Comparison of ENCODE assay signal across 21 mouse cellular contexts in the genomic region with DNA sequence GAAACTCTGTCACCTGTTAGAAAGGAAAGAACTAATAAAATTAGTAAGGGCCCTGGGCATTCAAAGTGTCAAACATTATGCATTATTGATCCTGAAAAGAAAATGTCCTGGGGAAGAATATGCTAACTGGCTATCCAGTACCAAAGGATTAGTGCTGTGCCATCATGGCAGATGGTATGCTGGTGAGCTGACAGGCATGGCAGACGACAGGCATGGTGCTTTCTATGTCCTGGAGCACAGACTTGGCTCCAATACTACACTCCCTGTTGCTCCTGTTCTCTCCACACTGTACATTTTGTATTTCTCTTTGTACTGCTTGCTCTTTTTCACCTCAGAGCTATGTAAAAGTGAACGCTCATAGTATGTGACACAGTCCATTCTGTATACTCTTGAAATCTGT.
"Had no signal": no experiment of that assay in that cellular context is flagged by ENCODE, and none has a peak within 500 bp of the region (broad histone marks: within the 10 kb centered on the region; RNA-seq: fewer than 3 reads in every experiment).

No protein-coding gene starts in this region.

- H3K36me3 ChIP-seq: limb, embryonic 12.5 days; limb, embryonic 15.5 days; midbrain, embryonic 12.5 days had no signal

- H3K4me3 ChIP-seq: layer of hippocampus, adult 2 months; limb, embryonic 12.5 days; limb, embryonic 15.5 days; midbrain, embryonic 12.5 days had no signal

- DNase-seq: kidney, postnatal 25 days; layer of hippocampus, adult 9-11 months; liver, postnatal 0 days; lung, embryonic 14.5 days; right cerebral cortex, adult 18-20 months; right cerebral cortex, postnatal 14 days; right cerebral cortex, postnatal 4 days; thymus, adult 2 months; thymus, postnatal 14 days; thymus, postnatal 4 days had no signal

- H3K27ac ChIP-seq: kidney, postnatal 0 days; layer of hippocampus, adult 2 months; limb, embryonic 12.5 days; limb, embryonic 15.5 days; liver, embryonic 14.5 days; macrophage; midbrain, embryonic 12.5 days; stomach, postnatal 0 days had no signal

- ATAC-seq: liver, postnatal 0 days; lung, postnatal 0 days; midbrain, embryonic 16.5 days had no signal

- H3K4me2 ChIP-seq: limb, embryonic 12.5 days; limb, embryonic 15.5 days; liver, embryonic 11.5 days; lung, embryonic 14.5 days; midbrain, embryonic 12.5 days had no signal

- H3K4me1 ChIP-seq: limb, embryonic 12.5 days; limb, embryonic 15.5 days; midbrain, embryonic 12.5 days had no signal

- H3K9ac ChIP-seq: limb, embryonic 12.5 days; limb, embryonic 15.5 days; liver, embryonic 14.5 days; liver, postnatal 0 days; lung, embryonic 14.5 days; midbrain, embryonic 12.5 days had no signal

- H3K9me3 ChIP-seq: limb, embryonic 12.5 days; limb, embryonic 15.5 days; midbrain, embryonic 12.5 days had no signal

- H3K27me3 ChIP-seq: limb, embryonic 12.5 days; limb, embryonic 15.5 days; midbrain, embryonic 12.5 days had no signal
